Mouse (Mus musculus) kidney, postnatal 4 days (tissue): ENCODE measurements around the gene Cnr2.

Experiments
- DNase-seq, 2 experiments: peaks; one replicate each; pipeline ENCODE4 v3.0.0; 2021; ENCODE audit warnings: mixed read lengths in 2 of 2

The Cnr2 gene

DNA sequence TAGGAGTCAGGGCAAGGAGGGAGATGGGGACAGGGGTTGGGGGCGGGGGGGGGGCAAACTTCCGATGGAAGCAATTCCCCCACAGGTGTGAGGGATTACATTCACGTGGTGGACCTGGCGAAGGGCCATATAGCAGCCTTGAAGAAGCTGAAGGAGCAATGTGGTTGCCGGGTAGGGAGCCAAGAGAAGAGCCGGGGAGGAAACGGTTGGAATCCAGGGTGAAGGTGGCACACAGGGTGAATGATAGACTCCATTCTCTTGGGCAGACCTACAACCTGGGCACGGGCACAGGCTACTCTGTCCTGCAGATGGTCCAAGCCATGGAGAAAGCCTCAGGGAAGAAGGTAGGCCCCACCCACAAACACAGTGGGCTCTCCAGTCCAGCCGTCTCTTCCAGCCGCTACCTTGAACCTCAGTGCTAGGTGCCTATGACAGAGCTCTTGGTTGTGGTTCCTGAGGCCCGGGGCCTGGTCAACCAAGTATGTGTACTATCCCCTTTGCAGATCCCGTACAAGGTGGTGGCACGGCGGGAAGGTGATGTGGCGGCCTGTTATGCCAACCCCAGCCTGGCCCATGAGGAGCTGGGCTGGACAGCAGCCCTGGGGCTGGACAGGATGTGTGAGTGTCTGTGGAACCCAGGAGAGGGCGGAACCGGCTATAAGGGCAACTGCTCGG is 72.0 kb downstream of the Cnr2 start:
- DNase-seq: no peak

DNA sequence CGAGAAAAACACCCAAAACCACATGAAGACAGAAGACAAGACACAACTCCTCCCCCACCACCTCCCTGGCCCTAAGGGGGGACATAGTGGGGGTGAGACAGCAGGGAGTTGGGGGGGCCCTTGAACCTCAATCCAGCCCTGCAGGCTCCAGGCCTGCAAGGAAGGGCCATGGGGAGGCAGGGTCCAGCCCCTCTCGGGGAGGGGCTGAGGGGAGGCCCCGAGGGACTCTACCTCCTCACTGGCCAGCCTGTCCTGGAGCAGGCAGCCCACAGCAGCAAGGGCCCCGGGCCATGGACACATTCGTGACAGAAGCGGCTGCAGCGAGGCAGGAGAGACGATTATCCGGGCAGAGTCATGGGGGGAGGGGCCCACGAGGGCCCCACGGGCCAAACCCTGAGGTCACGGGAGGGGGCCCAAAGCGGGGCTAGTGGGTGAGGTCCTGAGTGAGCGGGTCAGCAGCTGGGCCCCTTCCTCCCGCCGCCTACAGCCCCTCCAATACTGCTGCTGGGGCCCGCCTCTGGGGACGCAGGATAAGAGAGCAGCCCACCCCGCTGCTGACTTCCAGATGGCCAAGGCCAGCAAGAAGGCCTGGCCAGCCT is 73.2 kb downstream of the Cnr2 start:
- no peak for DNase-seq

DNA sequence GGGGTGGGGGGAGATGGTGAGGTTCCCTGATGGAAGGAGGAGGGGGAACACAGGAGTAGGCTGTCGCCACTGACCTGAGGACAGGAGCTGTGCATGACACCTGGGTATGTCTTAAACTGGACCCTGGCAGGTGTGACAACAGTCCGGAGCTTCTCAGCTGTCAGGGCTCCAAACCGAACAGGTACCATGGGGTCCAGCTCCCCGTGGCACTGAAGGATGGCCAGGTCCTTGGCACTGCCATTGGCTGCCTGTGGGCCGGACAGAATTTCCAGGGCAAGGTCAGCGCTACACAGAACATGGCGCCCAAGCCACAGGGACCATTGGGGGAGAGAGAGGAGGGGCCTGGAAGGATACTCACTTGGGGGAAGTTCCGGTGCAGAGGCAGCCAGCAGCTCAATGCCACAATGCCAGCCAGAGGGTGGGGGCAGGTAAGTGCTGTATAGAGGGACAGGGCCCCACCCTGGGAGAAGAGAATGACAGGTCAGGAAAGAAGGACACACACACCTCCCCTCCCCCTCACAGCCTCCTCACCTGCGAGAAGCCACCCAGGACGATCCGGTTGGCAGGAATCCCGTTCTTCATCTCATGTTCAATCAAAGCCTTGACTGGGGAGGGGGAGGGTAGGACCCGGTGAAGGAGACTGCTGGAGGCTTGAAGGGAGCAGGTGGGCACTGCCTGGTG is 74.0 kb downstream of the Cnr2 start:
- DNase-seq: no peak
